Mouse (Mus musculus) myocyte (in vitro differentiated cells): ENCODE measurements around the gene Atp8a1. TPM values are rescaled to one million over a fixed set of nuclear protein-coding genes. Genes with fewer than 3 reads are reported as not detected.

Source experiments
- H3K27me3 ChIP-seq: one replicate; pipeline ENCODE4 v1.6.1; 2011; ENCODE audit not compliant: control insufficient read depth, insufficient read depth, insufficient read length
- H3K36me3 ChIP-seq: one replicate; pipeline ENCODE4 v1.6.1; 2011; ENCODE audit not compliant: control insufficient read depth, insufficient read depth
- H3K4me2 ChIP-seq: one replicate; pipeline ENCODE4 v1.6.1; 2011; ENCODE audit warnings: low read depth, control low read depth
- H3K4me3 ChIP-seq: one replicate; pipeline ENCODE4 v1.5.1; 2011; ENCODE audit warnings: mild to moderate bottlenecking, control low read depth, moderate library complexity
- H3K79me2 ChIP-seq: one replicate; pipeline ENCODE4 v1.6.1; 2011; ENCODE audit not compliant: control insufficient read depth, insufficient read depth
- H3ac ChIP-seq: one replicate; pipeline ENCODE4 v1.6.1; 2011; ENCODE audit not compliant: control insufficient read depth, insufficient read length
- CEBPB ChIP-seq: IDR thresholded peaks from 2 replicates; pipeline ENCODE4 v1.6.1; 2011; ENCODE audit warnings: mild to moderate bottlenecking, moderate library complexity; ENCODE audit not compliant: poor library complexity, insufficient read depth, severe bottlenecking
- E2F4 ChIP-seq: IDR thresholded peaks from one replicate; pipeline ENCODE4 v1.6.1; 2011; ENCODE audit warnings: mild to moderate bottlenecking, control low read depth, moderate library complexity; ENCODE audit not compliant: insufficient read depth
- MAX ChIP-seq: IDR thresholded peaks from one replicate; pipeline ENCODE4 v1.6.1; 2011; ENCODE audit warnings: low read depth, mild to moderate bottlenecking, control low read depth
- MYOD1 ChIP-seq, 3 experiments: IDR thresholded peaks; one replicate each; pipeline ENCODE4 v1.6.1; 2011; ENCODE audit warnings: control low read depth in 2 of 3, low read depth in 2 of 3, mild to moderate bottlenecking in 2 of 3, moderate library complexity in 1 of 3; ENCODE audit not compliant: insufficient read length in 2 of 3, control insufficient read depth in 1 of 3
- MYOG ChIP-seq, 3 experiments: IDR thresholded peaks; one replicate each; pipeline ENCODE4 v1.6.1; 2011; ENCODE audit warnings: control low read depth in 2 of 3, low read depth in 2 of 3, mild to moderate bottlenecking in 2 of 3; ENCODE audit not compliant: insufficient read length in 2 of 3, control insufficient read depth in 1 of 3, insufficient read depth in 1 of 3
- POLR2A ChIP-seq: IDR thresholded peaks from one replicate; pipeline ENCODE4 v1.6.1; 2011; ENCODE audit warnings: low read depth, mild to moderate bottlenecking, control low read depth, moderate library complexity; ENCODE audit not compliant: insufficient read length
- POLR2AphosphoS2 ChIP-seq: IDR thresholded peaks from one replicate; pipeline ENCODE4 v1.6.1; 2011; ENCODE audit warnings: low read depth, control low read depth; ENCODE audit not compliant: insufficient read length
- REST ChIP-seq: IDR thresholded peaks from one replicate; pipeline ENCODE4 v1.6.1; 2011; ENCODE audit warnings: mild to moderate bottlenecking, control low read depth, moderate library complexity; ENCODE audit not compliant: insufficient read depth, insufficient read length
- SRF ChIP-seq: IDR thresholded peaks from one replicate; pipeline ENCODE4 v1.6.1; 2011; ENCODE audit warnings: low read depth; ENCODE audit not compliant: control insufficient read depth, insufficient read length
- TCF12 ChIP-seq: IDR thresholded peaks from one replicate; pipeline ENCODE4 v1.6.1; 2011; ENCODE audit warnings: mild to moderate bottlenecking, control low read depth; ENCODE audit not compliant: poor library complexity, insufficient read depth, severe bottlenecking
- TCF3 ChIP-seq: IDR thresholded peaks from one replicate; pipeline ENCODE4 v1.6.1; 2011; ENCODE audit warnings: low read depth, control low read depth; ENCODE audit not compliant: insufficient read length
- USF1 ChIP-seq: IDR thresholded peaks from one replicate; pipeline ENCODE4 v1.6.1; 2011; ENCODE audit warnings: low read depth, mild to moderate bottlenecking, control low read depth, moderate library complexity
- polyA plus RNA-seq: library from polyadenylated mRNA; unstranded; fragments of >200 nt; fragmentation: generic; extraction: Trizol; gene quantifications from one replicate; pipeline ENCODE4 v1.2.1, GENCODE M21; 2012; ENCODE audit warnings: missing spikeins

Atp8a1 gene
- polyA plus RNA-seq, 1 experiment = 0.02 TPM

GRCm38 (mm10) chr5:67854963-67855606 lies 7.9 kb upstream of the Atp8a1 start:
- Histone ChIP-seq H3K4me3 (no peak overlapping the region), H3K4me2 (no peak overlapping the region), H3K27me3 (no peaks in the 10 kb centered on the region), H3K36me3 (no peaks in the 10 kb centered on the region), H3K79me2 (no peaks in the 10 kb centered on the region), H3ac (no peak overlapping the region)
- TF ChIP-seq USF1 = no peak
- TF ChIP-seq SRF = no peak
- no peak for TF ChIP-seq MAX
- TF ChIP-seq POLR2A = no peak
- no peak for TF ChIP-seq TCF12
- no peak for TF ChIP-seq POLR2AphosphoS2
- TF ChIP-seq MYOD1 (IDR thresholded peaks at IDR 0.05; ENCODE audit: control insufficient read depth in 1 of 3, insufficient read length in 2 of 3, low read depth in 2 of 3) = no peak
- TF ChIP-seq MYOG (IDR thresholded peaks at IDR 0.05; ENCODE audit: control insufficient read depth in 1 of 3, insufficient read depth in 1 of 3, insufficient read length in 2 of 3, low read depth in 2 of 3) = no peak
- TF ChIP-seq REST = no peak
- TF ChIP-seq TCF3 = no peak
- no peak for TF ChIP-seq CEBPB
- no peak for TF ChIP-seq E2F4

- no peak for TF ChIP-seq MAX
- no peak for TF ChIP-seq POLR2A
- TF ChIP-seq USF1 = no peak
- TF ChIP-seq REST = no peak
- no peak for TF ChIP-seq MYOD1 (IDR thresholded peaks at IDR 0.05; ENCODE audit: control insufficient read depth in 1 of 3, insufficient read length in 2 of 3, low read depth in 2 of 3)
- no peak for TF ChIP-seq MYOG (IDR thresholded peaks at IDR 0.05; ENCODE audit: control insufficient read depth in 1 of 3, insufficient read depth in 1 of 3, insufficient read length in 2 of 3, low read depth in 2 of 3)
- no peak for TF ChIP-seq TCF12
- TF ChIP-seq TCF3 = no peak
- no peak for TF ChIP-seq POLR2AphosphoS2
- TF ChIP-seq CEBPB = no peak
- TF ChIP-seq E2F4 = no peak
- no peak for TF ChIP-seq SRF
- Histone ChIP-seq H3K4me2 (no peak overlapping the region), H3K79me2 (no peaks in the 10 kb centered on the region), H3ac (no peak overlapping the region), H3K36me3 (no peaks in the 10 kb centered on the region), H3K4me3 (no peak overlapping the region), H3K27me3 (no peaks in the 10 kb centered on the region)
Observed at GRCm38 (mm10) chr5:67852860-67853259, 5.6 kb upstream of the Atp8a1 start.

- Histone ChIP-seq H3K4me2 (no peak overlapping the region), H3ac (no peak overlapping the region), H3K79me2 (no peaks in the 10 kb centered on the region), H3K27me3 (no peaks in the 10 kb centered on the region), H3K36me3 (no peaks in the 10 kb centered on the region), H3K4me3 (no peak overlapping the region)
- TF ChIP-seq MYOD1 (IDR thresholded peaks at IDR 0.05; ENCODE audit: control insufficient read depth in 1 of 3, insufficient read length in 2 of 3, low read depth in 2 of 3) (no peak), REST (no peak), SRF (no peak), E2F4 (no peak), POLR2A (no peak), POLR2AphosphoS2 (no peak), CEBPB (no peak), USF1 (no peak), TCF12 (no peak), MYOG (IDR thresholded peaks at IDR 0.05; ENCODE audit: control insufficient read depth in 1 of 3, insufficient read depth in 1 of 3, insufficient read length in 2 of 3, low read depth in 2 of 3) (no peak), MAX (no peak), TCF3 (no peak)
Observed at GRCm38 (mm10) chr5:67849411-67849810, 2.2 kb upstream of the Atp8a1 start.

GRCm38 (mm10) chr5:67848511-67849014 lies 1.3 kb upstream of the Atp8a1 start:
- Histone ChIP-seq H3K4me3 (no peak overlapping the region), H3K79me2 (no peaks in the 10 kb centered on the region), H3K27me3 (no peaks in the 10 kb centered on the region), H3K36me3 (no peaks in the 10 kb centered on the region), H3K4me2 (no peak overlapping the region), H3ac (no peak overlapping the region)
- TF ChIP-seq REST = no peak
- no peak for TF ChIP-seq E2F4
- TF ChIP-seq MYOD1 (IDR thresholded peaks at IDR 0.05; ENCODE audit: control insufficient read depth in 1 of 3, insufficient read length in 2 of 3, low read depth in 2 of 3) = no peak
- TF ChIP-seq POLR2AphosphoS2 = no peak
- no peak for TF ChIP-seq POLR2A
- TF ChIP-seq USF1 = no peak
- no peak for TF ChIP-seq SRF
- no peak for TF ChIP-seq TCF3
